Mouse (Mus musculus) neutrophil, adult 83 days (primary cell): ENCODE measurements around the gene B9d1. TPM values are rescaled to one million over a fixed set of nuclear protein-coding genes. Genes with fewer than 3 reads are reported as not detected.

Experiments
- total RNA-seq, 2 experiments: library from RNA; stranded (reverse); gene quantifications; one replicate each; pipeline ENCODE4 v1.2.4; 2023

Gene B9d1
- total RNA-seq = 1 to 10 TPM in 1 of 2 experiments, not detected in 1; 1.2 TPM

DNA sequence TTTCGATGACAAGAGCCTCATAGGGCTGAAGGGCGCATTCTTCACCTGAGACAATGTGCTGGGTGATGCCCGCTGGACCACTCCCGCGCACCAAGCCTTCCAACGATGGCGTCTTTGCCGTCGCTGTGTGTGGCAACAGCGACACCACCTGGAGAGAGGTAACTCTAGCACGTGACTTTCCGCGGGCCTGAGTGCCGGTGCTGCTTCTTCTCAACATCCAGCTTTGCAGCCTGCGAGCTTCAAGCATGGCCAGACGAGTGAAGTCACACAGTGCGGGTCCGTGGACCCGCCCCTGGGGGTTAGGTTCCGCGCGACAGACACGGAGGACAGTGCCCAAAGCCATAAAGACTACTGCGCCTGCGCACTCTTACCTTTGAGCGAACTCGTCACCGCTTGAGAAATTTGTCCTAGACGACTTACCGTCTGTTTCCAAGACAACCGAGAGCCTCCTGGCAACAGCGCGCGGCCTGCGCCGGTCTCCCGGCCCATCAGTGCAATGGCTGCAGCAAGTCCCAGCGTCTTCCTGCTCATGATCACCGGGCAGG lies at the start of gene B9d1:
TSS of gene B9d1 (plus strand) at position 432 of the 545 bp plus-strand sequence.

GRCm38 (mm10) chr11:61484613-61485540 lies 20.1 kb upstream of the B9d1 start, which contains the start of gene Mfap4:
TSS of gene Mfap4 (plus strand) at chr11:61485431.

GRCm38 (mm10) chr11:61494129-61494997 lies 10.6 kb upstream of the B9d1 start, which contains the start of gene Mapk7:
TSS of gene Mapk7 (minus strand) at chr11:61494406.

Other genes starting within 250 kb of the B9d1 start
- 10 to 100 TPM; 63.1 to 79.1 TPM for gene Aldh3a2, start 237.7 kb upstream of the B9d1 start, total RNA-seq
- gene Slc47a2, start 162.3 kb upstream of the B9d1 start, total RNA-seq = not detected
- gene Slc47a1, start 126.8 kb upstream of the B9d1 start, total RNA-seq = not detected
- gene Rnf112, start 51.0 kb upstream of the B9d1 start, total RNA-seq = not detected
- not detected for gene Mfap4, start 19.7 kb upstream of the B9d1 start, total RNA-seq
- 10 to 100 TPM; 39.1 to 39.3 TPM for gene Mapk7, start 10.7 kb upstream of the B9d1 start, total RNA-seq
- under 1 TPM; 0.22 to 0.53 TPM for gene Epn2, start 74.5 kb downstream of the B9d1 start, total RNA-seq
- 1 to 10 TPM; 4.9 to 8.8 TPM for gene Grap, start 148.1 kb downstream of the B9d1 start, total RNA-seq
- under 1 TPM; 0.15 to 0.33 TPM for gene Fam83g, start 178.9 kb downstream of the B9d1 start, total RNA-seq
- gene Slc5a10, start 215.7 kb downstream of the B9d1 start, total RNA-seq = not detected